Mouse (Mus musculus) CH12.LX (cell line): Measurements from ENCODE around the gene Itprid1.

Experiments used
- CTCF ChIP-seq, 2 experiments: IDR thresholded peaks in 1 of 2; conservative IDR thresholded peaks in 1 of 2; 2 replicates each; pipeline ENCODE4 v1.5.1; 2011 to 2012; ENCODE audit warnings: low read depth in 2 of 2, low read length in 2 of 2, improper control_type of control experiment in 1 of 2, inconsistent platforms in 1 of 2, mild to moderate bottlenecking in 1 of 2, moderate library complexity in 1 of 2
- HCFC1 ChIP-seq: IDR thresholded peaks from 2 replicates; pipeline ENCODE4 v1.6.1; 2012; ENCODE audit warnings: low read depth, mild to moderate bottlenecking, inconsistent platforms, low read length, improper control_type of control experiment
- POLR2AphosphoS2 ChIP-seq: IDR thresholded peaks from 2 replicates; pipeline ENCODE4 v1.6.1; 2011; ENCODE audit warnings: low read depth, low read length, improper control_type of control experiment

- TF ChIP-seq CTCF (conservative IDR thresholded peaks at IDR 0.05 in 1 of 2, IDR thresholded peaks at IDR 0.05 in 1 of 2; ENCODE audit: low read depth in 2 of 2, low read length in 2 of 2) = no peak
- TF ChIP-seq HCFC1 = no peak
- TF ChIP-seq POLR2AphosphoS2 = no peak
Observed at GRCm38 (mm10) chr6:56019632-56020031, 182.9 kb downstream of the Itprid1 start.
